Mouse (Mus musculus): ENCODE measurements at regions not wholly inside any gene's neighbourhood (a gene's known extent, or its start where the extent isn't known, plus 50 kb on each side); places are given as distances from the start of the nearest gene placed in this dataset.

DNA sequence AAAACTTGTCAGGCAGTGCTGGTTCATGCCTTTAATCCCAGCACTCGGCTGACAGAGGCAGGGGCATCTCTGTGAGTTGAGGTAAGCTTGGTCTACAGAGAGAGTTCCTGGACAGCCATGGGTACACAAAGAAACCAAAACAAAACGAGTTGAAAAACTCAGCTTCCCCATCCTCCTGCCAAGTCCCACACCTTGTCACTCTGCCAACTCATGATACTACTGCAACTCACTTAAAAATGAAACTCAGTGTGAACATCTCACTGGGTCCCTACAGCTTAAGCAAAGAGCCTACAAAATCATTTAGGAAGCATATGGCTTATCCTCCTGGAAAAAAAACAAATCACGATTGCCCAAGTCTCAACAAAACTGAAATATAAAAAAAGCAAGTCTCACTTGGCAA is 76.7 kb upstream of the 4930412O13Rik start:
- no peak for TF ChIP-seq CTCF (IDR thresholded peaks at IDR 0.05; ENCODE audit: low read depth)
- TF ChIP-seq EP300 (IDR thresholded peaks at IDR 0.05; ENCODE audit: low read depth): no peak
